Mouse (Mus musculus): ENCODE results near the gene Plxnd1.

- TF ChIP-seq POLR2A (IDR thresholded peaks at IDR 0.05; ENCODE audit: extremely low read depth, insufficient read depth, low read length) (no peak), CTCF (IDR thresholded peaks at IDR 0.05; ENCODE audit: extremely low read depth, insufficient read depth, low read length) (no peak)
Observed at GRCm38 (mm10) chr6:116004716-116005115, 9.9 kb upstream of the Plxnd1 start.

All from cortical plate, adult 2 months (tissue).